Mouse (Mus musculus): ENCODE results near the gene Iqgap2. TPM values are rescaled to one million over a fixed set of nuclear protein-coding genes. Genes with fewer than 3 reads are reported as not detected.

Gene Iqgap2
- total RNA-seq, 2 experiments from 2014 or later: 2.2 to 4.3 TPM

GRCm38 (mm10) chr13:95604288-95604687, 287.4 kb downstream of the Iqgap2 start:
- intact Hi-C loops (cut with DNase I): no loop called here
- no peak for DNase-seq

- DNase-seq: no peak
- intact Hi-C loops (cut with DNase I): no loop called here
These were observed 291.8 kb downstream of the Iqgap2 start for GRCm38 (mm10) chr13:95599833-95600359.

GRCm38 (mm10) chr13:95598232-95598920, 293.3 kb downstream of the Iqgap2 start:
- intact Hi-C loops (cut with DNase I): no loop called here
- no peak for DNase-seq

DNA sequence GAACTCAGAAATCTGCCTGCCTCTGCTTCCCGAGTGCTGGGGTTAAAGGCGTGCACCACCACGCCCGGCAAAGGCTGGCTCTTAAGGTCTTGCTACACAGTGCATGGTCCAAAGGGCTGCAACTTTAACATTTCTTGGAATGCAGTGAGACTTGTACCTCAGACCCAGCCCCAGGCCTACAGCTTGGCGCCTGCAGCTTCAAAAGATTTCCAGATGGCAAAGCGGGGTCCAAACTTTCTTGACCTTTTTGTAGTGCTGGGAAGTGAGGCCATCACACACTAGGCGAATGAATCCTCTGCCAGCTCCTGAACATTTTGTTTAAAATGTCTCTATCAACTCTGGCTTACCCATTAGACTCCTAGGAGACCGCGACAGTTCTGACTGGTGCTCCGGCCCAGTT, 294.1 kb downstream of the Iqgap2 start:
- no peak for DNase-seq
- intact Hi-C loops (cut with DNase I): no loop called here

DNA sequence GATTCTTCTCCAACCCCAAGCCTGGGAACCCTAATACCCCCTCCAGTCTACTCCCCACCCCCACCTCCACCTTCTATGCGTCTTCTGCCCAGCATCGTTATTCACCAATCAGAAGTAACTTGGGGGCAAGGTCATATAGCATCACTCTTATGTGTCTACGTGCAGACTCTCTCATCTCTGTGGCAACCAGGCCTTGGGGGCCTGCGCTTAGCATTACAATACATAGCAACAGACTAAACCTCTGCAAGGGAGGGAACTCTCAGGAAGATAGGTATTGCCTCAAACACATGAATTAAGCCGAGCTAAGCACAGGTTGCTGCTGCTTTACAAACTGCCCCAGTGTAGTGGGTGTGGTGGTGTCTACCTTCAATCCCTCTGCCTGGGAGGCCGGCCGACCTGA, 295.0 kb downstream of the Iqgap2 start:
- DNase-seq: no peak
- intact Hi-C loops (cut with DNase I): no loop called here

DNA sequence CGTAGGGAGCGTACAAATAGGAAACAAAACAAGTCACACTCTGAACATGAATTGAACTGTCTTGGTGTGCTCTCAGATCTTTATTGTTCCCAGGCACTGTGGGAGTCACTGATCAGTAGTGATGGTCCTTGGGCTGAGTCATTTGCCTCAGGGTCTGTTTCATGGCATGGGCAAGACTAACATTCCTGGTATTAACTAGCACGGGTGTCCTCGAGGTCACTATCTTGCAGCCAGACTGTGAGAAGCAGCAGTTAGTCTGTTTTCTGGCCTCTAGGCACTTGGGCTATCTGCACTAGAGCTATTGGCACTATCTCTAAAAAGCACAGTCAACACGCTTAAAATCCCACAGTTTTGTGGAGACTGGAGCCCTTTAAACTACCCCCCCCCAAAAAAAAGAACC, 295.8 kb downstream of the Iqgap2 start:
- intact Hi-C loops (cut with DNase I): no loop called here
- DNase-seq: no peak

- intact Hi-C loops (cut with DNase I): no loop called here
- peak; percentile 35 to 49 for DNase-seq
These were observed 296.3 kb downstream of the Iqgap2 start for GRCm38 (mm10) chr13:95595411-95595810.

DNA sequence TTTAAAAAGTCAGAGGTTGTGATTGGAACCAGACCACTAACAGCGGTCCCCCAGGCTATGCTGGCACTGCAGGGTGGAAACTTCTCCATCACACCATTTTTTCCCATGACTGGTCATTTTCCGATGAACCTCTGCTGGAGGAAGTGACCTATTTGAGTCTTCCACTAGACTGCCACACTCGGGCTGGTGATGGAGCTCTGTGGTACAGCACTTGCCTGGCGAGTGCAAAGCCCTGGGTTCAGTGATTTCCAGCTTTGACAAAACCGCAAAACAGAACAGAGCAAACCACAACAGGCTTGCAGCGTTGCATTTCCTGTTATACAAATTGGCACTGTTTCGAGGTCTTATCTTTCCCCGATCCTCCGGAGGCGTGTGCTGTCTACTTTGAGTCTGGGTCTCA, 298.9 kb downstream of the Iqgap2 start:
- DNase-seq: no peak
- intact Hi-C loops (cut with DNase I): no loop called here

GRCm38 (mm10) chr13:95591606-95592005, 300.1 kb downstream of the Iqgap2 start:
- intact Hi-C loops (cut with DNase I): no loop called here
- no peak for DNase-seq

DNA sequence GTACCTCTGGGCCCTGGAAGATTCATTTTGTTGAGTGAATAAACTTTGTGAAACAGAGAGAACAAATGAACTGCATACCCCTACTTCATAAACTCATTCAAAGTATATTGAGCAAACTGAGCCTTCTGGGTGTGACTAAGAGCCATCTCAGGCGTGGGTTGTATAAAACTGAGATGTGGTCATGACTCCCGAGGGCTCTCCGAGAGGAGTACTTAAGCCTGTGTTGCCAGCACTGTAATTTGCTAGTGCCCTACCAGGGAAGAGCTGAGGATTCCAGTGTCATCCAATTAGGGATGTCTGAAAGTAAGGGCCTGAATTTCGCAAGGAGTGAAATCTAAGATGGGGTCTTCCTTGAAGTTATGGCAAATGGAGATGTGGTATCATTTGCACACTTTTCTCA, 304.1 kb downstream of the Iqgap2 start:
- intact Hi-C loops (cut with DNase I): no loop called here
- DNase-seq: no peak

GRCm38 (mm10) chr13:95584898-95585297, 306.8 kb downstream of the Iqgap2 start:
- intact Hi-C loops (cut with DNase I): no loop called here
- no peak for DNase-seq

DNA sequence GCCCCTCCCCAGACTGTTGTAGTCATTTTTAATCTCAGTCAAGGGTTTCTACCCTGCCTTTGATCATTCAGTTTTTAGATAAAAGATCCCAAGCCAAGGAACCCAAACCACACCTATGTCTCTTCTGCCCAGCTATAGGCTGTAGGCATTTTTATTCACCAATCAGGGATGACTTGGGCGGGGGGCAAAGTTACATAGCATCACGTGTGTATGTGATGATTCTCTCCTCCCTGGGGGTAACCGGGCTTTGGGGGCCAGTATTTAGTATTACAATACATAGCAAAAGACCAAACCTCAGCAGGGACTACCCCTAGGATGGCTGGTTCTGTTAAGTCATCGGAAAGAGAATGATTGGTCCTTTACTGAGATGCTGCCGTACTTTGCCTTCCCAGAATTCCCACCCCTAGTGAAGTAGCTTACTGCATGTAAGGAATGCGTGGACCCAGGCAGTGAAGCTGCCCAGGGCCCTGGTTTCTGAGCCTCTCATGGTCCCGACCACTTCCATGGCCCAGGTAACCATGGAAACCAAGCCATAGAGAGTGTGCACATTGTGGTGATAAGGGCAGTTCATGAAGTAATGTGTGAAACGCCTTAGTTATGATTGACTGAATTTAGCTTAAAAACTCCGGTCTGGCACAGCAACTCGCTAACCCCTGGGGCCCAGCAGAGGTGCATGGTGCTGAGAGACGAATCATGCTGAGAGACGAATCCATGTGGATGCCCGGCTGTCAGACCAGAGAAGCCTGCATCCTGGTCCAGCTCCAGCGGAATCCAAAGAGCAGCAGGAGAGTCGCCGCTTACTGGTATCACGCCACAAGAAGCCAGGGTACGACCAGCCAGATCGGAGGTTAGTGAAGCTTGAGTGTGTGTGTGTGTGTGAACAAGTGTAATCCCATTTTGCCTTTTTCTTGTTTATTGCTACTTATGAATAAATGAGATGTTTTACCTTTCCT, 308.2 kb downstream of the Iqgap2 start:
- no peak for DNase-seq
- intact Hi-C loops (cut with DNase I): no loop called here

GRCm38 (mm10) chr13:95581850-95582249, 309.9 kb downstream of the Iqgap2 start:
- intact Hi-C loops (cut with DNase I): no loop called here
- no peak for DNase-seq

GRCm38 (mm10) chr13:95578016-95578697, 313.6 kb downstream of the Iqgap2 start:
- intact Hi-C loops (cut with DNase I): no loop called here
- no peak for DNase-seq

Other genes with a start within 250 kb of the Iqgap2 start
- gene F2rl2, start 195.1 kb downstream of the Iqgap2 start, total RNA-seq (2021): under 1 TPM in 1 of 2 experiments, not detected in 1; 0.11 TPM
- gene Gm20075, start 189.5 kb upstream of the Iqgap2 start, total RNA-seq (2021): 10 to 100 TPM; 12.0 to 14.9 TPM
- gene Gm17190, start 190.1 kb upstream of the Iqgap2 start, total RNA-seq (2021): not detected
- gene Sv2c, start 240.7 kb upstream of the Iqgap2 start, total RNA-seq (2021): under 1 TPM; 0.16 to 0.25 TPM